Mouse (Mus musculus) neural tube, embryonic 11.5 days (tissue): ENCODE measurements at regions not wholly inside any gene's neighbourhood (a gene's known extent, or its start where the extent isn't known, plus 50 kb on each side); places are given as distances from the start of the nearest gene placed in this dataset.

Source experiments
- ATAC-seq: fragments of 200-750 bp; cut with Nextera tagmentation; 2 replicates; pipeline ENCODE4 v1.8.0; 2017; ENCODE audit warnings: moderate number of reproducible peaks, mild to moderate bottlenecking, moderate TSS enrichment, moderate library complexity; ENCODE audit not compliant: insufficient read depth, low FRiP score, low TSS enrichment
- DNase-seq: peaks from one replicate; pipeline ENCODE4 v3.0.0-alpha.2; 2015; ENCODE audit warnings: low spot score
- H3K27ac ChIP-seq: fragments of 300-500 bp; sonication (generic); 2 replicates; pipeline ENCODE4 v1.5.1; 2014; ENCODE audit warnings: low read depth, mild to moderate bottlenecking, low read length
- H3K27me3 ChIP-seq: fragments of 300-500 bp; sonication (generic); 2 replicates; pipeline ENCODE4 v1.6.1; 2014; ENCODE audit warnings: mild to moderate bottlenecking, low read length, mixed read lengths; ENCODE audit not compliant: control insufficient read depth, insufficient read depth
- H3K36me3 ChIP-seq: fragments of 300-500 bp; sonication (generic); 2 replicates; pipeline ENCODE4 v1.6.1; 2014; ENCODE audit warnings: mild to moderate bottlenecking, low read length, moderate library complexity, mixed read lengths; ENCODE audit not compliant: control insufficient read depth, insufficient read depth
- H3K4me1 ChIP-seq: fragments of 300-500 bp; sonication (generic); 2 replicates; pipeline ENCODE4 v1.6.1; 2014; ENCODE audit warnings: low read length, mixed read lengths; ENCODE audit not compliant: control insufficient read depth, insufficient read depth
- H3K4me2 ChIP-seq: fragments of 300-500 bp; sonication (generic); 2 replicates; pipeline ENCODE4 v1.6.1; 2014; ENCODE audit warnings: low read depth, mild to moderate bottlenecking, moderate library complexity
- H3K4me3 ChIP-seq: fragments of 300-500 bp; sonication (generic); 2 replicates; pipeline ENCODE4 v1.5.1; 2014; ENCODE audit warnings: low read depth, low read length
- H3K9ac ChIP-seq: fragments of 300-500 bp; sonication (generic); 2 replicates; pipeline ENCODE4 v1.6.1; 2014; ENCODE audit warnings: mild to moderate bottlenecking, low read length
- H3K9me3 ChIP-seq: fragments of 300-500 bp; sonication (generic); 2 replicates; pipeline ENCODE4 v1.6.1; 2016; ENCODE audit warnings: low read length; ENCODE audit not compliant: control insufficient read depth
- WGBS: fragments of 180-500 bp; shearing (Covaris S2); extraction: QIAGEN DNeasy Blood & Tissue Kit; methylation state at CpG from one replicate; pipeline ENCODE4 v1.1.7; 2014; 5-methylcytosine and 5-hydroxymethylcytosine counted together

GRCm38 (mm10) chr2:171605064-171605463, 438.2 kb downstream of the Cbln4 start:
- no peak for ATAC-seq
- Histone ChIP-seq H3K27ac (no peak overlapping the region), H3K9me3 (no peaks in the 10 kb centered on the region), H3K9ac (no peak overlapping the region), H3K27me3 (no peaks in the 10 kb centered on the region), H3K36me3 (no peaks in the 10 kb centered on the region), H3K4me1 (no peaks in the 10 kb centered on the region), H3K4me2 (no peak overlapping the region), H3K4me3 (no peak overlapping the region)
- 86% methylated on average over 5 of the region's 5 CpGs for WGBS
- DNase-seq = no peak

GRCm38 (mm10) chr2:171595240-171595639, 448.0 kb downstream of the Cbln4 start:
- Histone ChIP-seq H3K9ac (no peak overlapping the region), H3K9me3 (no peaks in the 10 kb centered on the region), H3K27me3 (no peaks in the 10 kb centered on the region), H3K27ac (no peak overlapping the region), H3K4me1 (no peaks in the 10 kb centered on the region), H3K4me3 (no peak overlapping the region), H3K4me2 (no peak overlapping the region), H3K36me3 (no peaks in the 10 kb centered on the region)
- WGBS = 81% methylated on average over 5 of the region's 5 CpGs
- no peak for ATAC-seq
- no peak for DNase-seq

- Histone ChIP-seq H3K4me2 (no peak overlapping the region), H3K4me3 (no peak overlapping the region), H3K27ac (no peak overlapping the region), H3K4me1 (no peaks in the 10 kb centered on the region), H3K27me3 (no peaks in the 10 kb centered on the region), H3K9me3 (no peaks in the 10 kb centered on the region), H3K36me3 (no peaks in the 10 kb centered on the region), H3K9ac (no peak overlapping the region)
- 43% methylated on average over 3 of the region's 3 CpGs for WGBS
- DNase-seq = peak; percentile 44
- ATAC-seq = peak; percentile 31; the same call in 1 of the 2 replicates
These were observed 449.4 kb downstream of the Cbln4 start for GRCm38 (mm10) chr2:171593884-171594283.

- H3K36me3 ChIP-seq = no peaks in the 10 kb centered on the region
- DNase-seq (no peak), ATAC-seq (no peak)
- H3K4me1 ChIP-seq = peaks cover 3% of the 10 kb centered on the region
- no peak overlapping the region for H3K4me2 ChIP-seq
- WGBS = 81% methylated on average over 6 of the region's 6 CpGs
- H3K9ac ChIP-seq = no peak overlapping the region
- no peak overlapping the region for H3K4me3 ChIP-seq
- no peaks in the 10 kb centered on the region for H3K9me3 ChIP-seq
- no peak overlapping the region for H3K27ac ChIP-seq
- H3K27me3 ChIP-seq = no peaks in the 10 kb centered on the region
These were observed 451.0 kb downstream of the Cbln4 start for GRCm38 (mm10) chr2:171592315-171592714.

GRCm38 (mm10) chr2:171588158-171588557, 455.1 kb downstream of the Cbln4 start:
- H3K4me2 ChIP-seq = no peak overlapping the region
- no peak overlapping the region for H3K4me3 ChIP-seq
- H3K4me1 ChIP-seq = peaks cover 3% of the 10 kb centered on the region
- H3K27ac ChIP-seq = no peak overlapping the region
- no peaks in the 10 kb centered on the region for H3K27me3 ChIP-seq
- H3K36me3 ChIP-seq = no peaks in the 10 kb centered on the region
- 40% methylated on average over 4 of the region's 4 CpGs for WGBS
- ATAC-seq (peak; percentile 76), DNase-seq (peak; percentile 41)
- H3K9me3 ChIP-seq = no peaks in the 10 kb centered on the region
- H3K9ac ChIP-seq = no peak overlapping the region

- peaks cover 3% of the 10 kb centered on the region for H3K4me1 ChIP-seq
- no peak overlapping the region for H3K4me2 ChIP-seq
- no peak overlapping the region for H3K27ac ChIP-seq
- no peak overlapping the region for H3K4me3 ChIP-seq
- no peaks in the 10 kb centered on the region for H3K36me3 ChIP-seq
- ATAC-seq (peak; percentile 80), DNase-seq (peak; percentile 61)
- no peak overlapping the region for H3K9ac ChIP-seq
- no peaks in the 10 kb centered on the region for H3K9me3 ChIP-seq
- H3K27me3 ChIP-seq = no peaks in the 10 kb centered on the region
- WGBS = 52% methylated on average over 9 of the region's 9 CpGs
These were observed 455.6 kb downstream of the Cbln4 start for GRCm38 (mm10) chr2:171587635-171588034.

- WGBS = 92% methylated on average over 4 of the region's 4 CpGs
- H3K9me3 ChIP-seq = no peaks in the 10 kb centered on the region
These were observed 456.4 kb downstream of the Cbln4 start for GRCm38 (mm10) chr2:171586853-171587220.

GRCm38 (mm10) chr2:171586217-171586852, 456.9 kb downstream of the Cbln4 start:
- WGBS = 93% methylated on average over 6 of the region's 6 CpGs

More at GRCm38 (mm10) chr2:171586853-171587220, 456.4 kb downstream of the Cbln4 start:
- Histone ChIP-seq H3K36me3 (no peaks in the 10 kb centered on the region), H3K9ac (no peak overlapping the region), H3K4me2 (no peak overlapping the region), H3K4me3 (no peak overlapping the region), H3K4me1 (peaks cover 3% of the 10 kb centered on the region), H3K27ac (no peak overlapping the region), H3K27me3 (no peaks in the 10 kb centered on the region)
- ATAC-seq (no peak), DNase-seq (no peak)

GRCm38 (mm10) chr2:171574360-171574759, 468.9 kb downstream of the Cbln4 start:
- no peak for ATAC-seq
- no peak overlapping the region for H3K4me3 ChIP-seq
- H3K4me1 ChIP-seq = no peaks in the 10 kb centered on the region
- no peaks in the 10 kb centered on the region for H3K36me3 ChIP-seq
- H3K4me2 ChIP-seq = no peak overlapping the region
- no peak overlapping the region for H3K27ac ChIP-seq
- DNase-seq = no peak
- H3K9me3 ChIP-seq = no peaks in the 10 kb centered on the region
- no peaks in the 10 kb centered on the region for H3K27me3 ChIP-seq
- WGBS = 43% methylated on average over 3 of the region's 3 CpGs
- no peak overlapping the region for H3K9ac ChIP-seq

More at GRCm38 (mm10) chr2:171586217-171586852, 456.9 kb downstream of the Cbln4 start:
- no peaks in the 10 kb centered on the region for H3K36me3 ChIP-seq
- DNase-seq = no peak
- no peak overlapping the region for H3K4me2 ChIP-seq
- H3K27ac ChIP-seq = no peak overlapping the region
- H3K9ac ChIP-seq = no peak overlapping the region
- H3K4me3 ChIP-seq = no peak overlapping the region
- ATAC-seq = no peak
- no peaks in the 10 kb centered on the region for H3K27me3 ChIP-seq
- no peaks in the 10 kb centered on the region for H3K9me3 ChIP-seq
- peaks cover 3% of the 10 kb centered on the region for H3K4me1 ChIP-seq
